Mouse (Mus musculus): ENCODE measurements around the gene Nat9.

DNA sequence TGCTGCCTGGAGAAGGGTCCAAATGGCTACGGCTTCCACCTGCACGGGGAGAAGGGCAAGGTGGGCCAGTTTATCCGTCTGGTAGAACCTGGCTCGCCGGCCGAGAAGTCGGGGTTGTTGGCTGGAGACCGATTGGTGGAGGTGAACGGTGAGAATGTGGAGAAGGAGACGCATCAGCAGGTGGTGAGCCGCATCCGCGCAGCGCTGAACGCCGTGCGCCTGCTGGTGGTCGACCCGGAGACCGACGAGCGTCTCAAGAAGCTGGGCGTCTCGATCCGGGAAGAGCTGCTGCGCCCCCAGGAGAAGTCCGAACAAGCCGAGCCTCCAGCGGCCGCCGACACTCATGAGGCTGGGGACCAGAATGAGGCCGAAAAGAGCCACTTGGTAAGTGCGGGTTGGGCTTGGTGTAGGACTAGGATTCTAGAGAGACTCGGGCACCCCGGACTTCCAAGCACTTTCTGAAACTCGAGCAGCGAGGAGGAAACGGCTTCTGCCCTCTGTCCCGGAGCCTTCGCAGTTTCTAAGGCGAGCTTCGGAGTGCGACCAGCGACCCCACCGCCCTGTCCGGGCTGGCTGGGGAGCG is 24.0 kb downstream of the Nat9 start:
- TF ChIP-seq CTCF (conservative IDR thresholded peaks at IDR 0.05; ENCODE audit: low read length), result no peak
- TF ChIP-seq POU5F1 (IDR thresholded peaks at IDR 0.05; ENCODE audit: borderline replicate concordance, low read length), result no peak

Measured in E14TG2a.4 (cell line).